Mouse (Mus musculus) stomach, embryonic 15.5 days (tissue): Measurements from ENCODE around the gene Zdhhc15. TPM values are rescaled to one million over a fixed set of nuclear protein-coding genes. Genes with fewer than 3 reads are reported as not detected.

Source experiments
- ATAC-seq: fragments of 200-750 bp; cut with Nextera tagmentation; 2 replicates; pipeline ENCODE4 v1.8.0; 2017; ENCODE audit warnings: low read depth, moderate number of reproducible peaks, moderate TSS enrichment; ENCODE audit not compliant: insufficient read depth, low FRiP score
- H3K27ac ChIP-seq: fragments of 300-500 bp; sonication (generic); 2 replicates; pipeline ENCODE4 v1.5.1; 2015; ENCODE audit warnings: mild to moderate bottlenecking, inconsistent platforms
- H3K27me3 ChIP-seq: fragments of 300-500 bp; sonication (generic); replicated peaks from 2 replicates; pipeline ENCODE4 v1.6.1; 2015; ENCODE audit warnings: inconsistent platforms
- H3K36me3 ChIP-seq: fragments of 300-500 bp; sonication (generic); 2 replicates; pipeline ENCODE4 v1.6.1; 2015; ENCODE audit warnings: inconsistent platforms
- H3K4me1 ChIP-seq: fragments of 300-500 bp; sonication (generic); 2 replicates; pipeline ENCODE4 v1.6.1; 2015; ENCODE audit warnings: inconsistent platforms
- H3K4me2 ChIP-seq: fragments of 300-500 bp; sonication (generic); 2 replicates; pipeline ENCODE4 v1.6.1; 2015; ENCODE audit warnings: mild to moderate bottlenecking, inconsistent platforms
- H3K4me3 ChIP-seq: fragments of 300-500 bp; sonication (generic); replicated peaks from 2 replicates; pipeline ENCODE4 v1.5.1; 2015; ENCODE audit warnings: inconsistent platforms
- H3K9ac ChIP-seq: fragments of 300-500 bp; sonication (generic); 2 replicates; pipeline ENCODE4 v1.6.1; 2015; ENCODE audit warnings: inconsistent platforms
- H3K9me3 ChIP-seq: fragments of 300-500 bp; sonication (generic); 2 replicates; pipeline ENCODE4 v1.6.1; 2016; ENCODE audit warnings: inconsistent platforms
- WGBS: fragments of 180-500 bp; shearing (Covaris S2); methylation state at CpG from one replicate; pipeline ENCODE4 v1.1.7; 2015; 5-methylcytosine and 5-hydroxymethylcytosine counted together
- polyA plus RNA-seq: library from polyadenylated mRNA; unstranded; fragments of >200 nt; fragmentation: Nextera tagmentation; extraction: Ambion mirVana; gene quantifications from 2 replicates; pipeline ENCODE4 v1.2.1, GENCODE M21; 2015

Zdhhc15 gene
- polyA plus RNA-seq, 1 experiment from 2014 or later = 6.7 TPM

DNA sequence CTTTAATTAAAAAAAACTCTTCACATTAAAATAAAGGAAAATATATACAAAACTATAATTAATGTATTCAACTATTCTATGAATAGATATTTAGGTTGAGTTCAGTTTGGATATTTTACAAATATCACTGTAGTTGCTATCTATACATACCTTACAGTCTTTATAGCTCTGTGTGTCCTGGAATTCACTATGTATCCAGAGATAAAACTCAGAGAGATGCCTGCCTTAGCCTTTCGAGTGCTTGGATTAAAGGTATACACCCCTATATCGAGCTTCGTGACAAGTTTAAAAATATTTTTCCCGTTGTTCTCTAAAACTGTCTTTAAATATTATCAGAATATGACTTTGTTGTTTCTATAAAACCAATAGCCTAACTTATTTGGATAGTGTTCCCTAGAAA lies 128.2 kb downstream of the Zdhhc15 start:
- H3K27me3 ChIP-seq = no peaks in the 10 kb centered on the region
- H3K4me2 ChIP-seq = no peak overlapping the region
- no peak for ATAC-seq
- no peaks in the 10 kb centered on the region for H3K4me1 ChIP-seq
- no peak overlapping the region for H3K9ac ChIP-seq
- no peaks in the 10 kb centered on the region for H3K9me3 ChIP-seq
- H3K36me3 ChIP-seq = no peaks in the 10 kb centered on the region
- H3K4me3 ChIP-seq = no peak overlapping the region
- WGBS = 89% methylated on average over 4 of the region's 4 CpGs
- no peak overlapping the region for H3K27ac ChIP-seq

DNA sequence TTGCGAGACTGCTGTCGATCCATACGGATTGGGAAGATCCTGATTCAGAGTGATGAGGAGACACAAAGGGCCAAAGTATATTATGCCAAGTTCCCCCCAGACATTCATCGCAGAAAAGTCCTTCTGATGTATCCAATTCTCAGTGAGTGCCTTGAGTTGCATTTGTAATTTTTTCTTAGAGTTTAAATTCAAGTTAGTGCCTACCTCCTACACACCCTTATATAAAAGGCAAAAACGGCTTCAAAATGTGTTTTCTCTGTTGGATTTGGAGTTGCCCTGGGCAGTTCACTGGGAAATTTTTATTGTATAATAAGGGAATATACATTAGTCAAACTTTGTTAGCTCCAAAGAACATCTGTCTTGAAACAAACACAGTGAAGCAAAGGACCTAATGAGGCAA lies 169.1 kb downstream of the Zdhhc15 start:
- H3K27ac ChIP-seq = no peak overlapping the region
- WGBS = 90% methylated on average over 5 of the region's 5 CpGs
- no peak for ATAC-seq

DNA sequence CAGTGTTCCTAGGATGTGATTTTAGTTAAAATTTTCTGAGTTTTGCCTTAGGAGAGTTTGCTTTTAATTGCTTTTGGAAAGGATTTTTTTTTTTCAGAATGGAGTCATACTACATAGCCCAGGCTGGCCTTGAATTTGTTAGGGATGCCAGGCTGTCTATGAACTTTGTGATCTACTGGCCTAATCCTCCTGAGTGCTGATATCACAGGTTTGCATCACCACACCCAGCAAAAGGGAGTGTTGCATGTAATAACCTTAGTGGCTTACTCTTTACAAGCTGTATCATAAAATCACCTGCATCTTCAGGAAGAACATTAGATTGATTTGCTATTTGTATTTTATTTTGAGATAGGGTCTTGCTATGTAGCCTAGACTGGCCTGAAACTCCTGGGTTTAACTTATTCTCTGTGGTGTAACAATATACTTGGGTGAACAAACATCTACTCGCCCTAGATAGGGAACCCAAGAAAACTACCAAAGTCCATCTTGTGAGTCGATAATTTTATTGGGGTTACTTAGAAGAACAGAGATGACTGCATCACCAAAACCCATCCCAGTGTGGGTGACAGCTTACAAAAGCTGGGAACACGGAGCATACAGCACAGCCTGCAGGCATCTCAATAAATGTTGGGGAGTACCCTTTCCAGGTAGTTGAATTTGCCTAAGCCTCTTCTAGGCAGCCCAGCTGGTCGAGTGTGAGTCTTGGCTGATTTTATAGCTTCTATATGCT lies 181.1 kb downstream of the Zdhhc15 start:
- Histone ChIP-seq H3K9me3 (no peaks in the 10 kb centered on the region), H3K27ac (no peak overlapping the region), H3K4me2 (no peak overlapping the region), H3K9ac (no peak overlapping the region), H3K4me1 (no peaks in the 10 kb centered on the region), H3K4me3 (no peak overlapping the region), H3K27me3 (no peaks in the 10 kb centered on the region), H3K36me3 (no peaks in the 10 kb centered on the region)
- ATAC-seq = no peak
- WGBS = 52% methylated on average over 4 of the region's 4 CpGs

More for the DNA sequence above, 169.1 kb downstream of the Zdhhc15 start:
- no peaks in the 10 kb centered on the region for H3K4me1 ChIP-seq
- H3K9me3 ChIP-seq = no peaks in the 10 kb centered on the region
- H3K4me3 ChIP-seq = no peak overlapping the region
- H3K36me3 ChIP-seq = no peaks in the 10 kb centered on the region
- no peak overlapping the region for H3K4me2 ChIP-seq
- 0 out of 2 replicates have a peak, but pooled peaks cover 3% of the 10 kb centered on the region for H3K27me3 ChIP-seq
- H3K9ac ChIP-seq = no peak overlapping the region

GRCm38 (mm10) chrX:104488870-104489467 lies 181.9 kb downstream of the Zdhhc15 start:
- Histone ChIP-seq H3K4me2 (no peak overlapping the region), H3K27me3 (no peaks in the 10 kb centered on the region), H3K4me3 (no peak overlapping the region), H3K27ac (no peak overlapping the region), H3K36me3 (no peaks in the 10 kb centered on the region), H3K9me3 (no peaks in the 10 kb centered on the region), H3K9ac (no peak overlapping the region), H3K4me1 (no peaks in the 10 kb centered on the region)
- no peak for ATAC-seq
- WGBS = 81% methylated on average over 4 of the region's 4 CpGs

- no peaks in the 10 kb centered on the region for H3K27me3 ChIP-seq
- no peak overlapping the region for H3K4me2 ChIP-seq
- ATAC-seq = no peak
- no peaks in the 10 kb centered on the region for H3K36me3 ChIP-seq
- no peak overlapping the region for H3K27ac ChIP-seq
- no peak overlapping the region for H3K9ac ChIP-seq
- H3K4me3 ChIP-seq = no peak overlapping the region
- no peaks in the 10 kb centered on the region for H3K4me1 ChIP-seq
- no peaks in the 10 kb centered on the region for H3K9me3 ChIP-seq
- WGBS = 76% methylated on average over 3 of the region's 3 CpGs
These were observed 182.8 kb downstream of the Zdhhc15 start for GRCm38 (mm10) chrX:104488036-104488435.

Other genes with a start within 250 kb of the Zdhhc15 start
- 1.7 and 2.4 TPM in 2 replicates for gene Uprt, start 188.2 kb downstream of the Zdhhc15 start, polyA plus RNA-seq
- 2.4 and 2.5 TPM in 2 replicates for gene Magee2, start 186.2 kb upstream of the Zdhhc15 start, polyA plus RNA-seq